Mouse (Mus musculus): ENCODE measurements around the gene Fbxl15. TPM values are rescaled to one million over a fixed set of nuclear protein-coding genes. Genes with fewer than 3 reads are reported as not detected.

Gene Fbxl15
- total RNA-seq, 2 experiments from 2014 or later: 27.0 to 29.6 TPM

DNA sequence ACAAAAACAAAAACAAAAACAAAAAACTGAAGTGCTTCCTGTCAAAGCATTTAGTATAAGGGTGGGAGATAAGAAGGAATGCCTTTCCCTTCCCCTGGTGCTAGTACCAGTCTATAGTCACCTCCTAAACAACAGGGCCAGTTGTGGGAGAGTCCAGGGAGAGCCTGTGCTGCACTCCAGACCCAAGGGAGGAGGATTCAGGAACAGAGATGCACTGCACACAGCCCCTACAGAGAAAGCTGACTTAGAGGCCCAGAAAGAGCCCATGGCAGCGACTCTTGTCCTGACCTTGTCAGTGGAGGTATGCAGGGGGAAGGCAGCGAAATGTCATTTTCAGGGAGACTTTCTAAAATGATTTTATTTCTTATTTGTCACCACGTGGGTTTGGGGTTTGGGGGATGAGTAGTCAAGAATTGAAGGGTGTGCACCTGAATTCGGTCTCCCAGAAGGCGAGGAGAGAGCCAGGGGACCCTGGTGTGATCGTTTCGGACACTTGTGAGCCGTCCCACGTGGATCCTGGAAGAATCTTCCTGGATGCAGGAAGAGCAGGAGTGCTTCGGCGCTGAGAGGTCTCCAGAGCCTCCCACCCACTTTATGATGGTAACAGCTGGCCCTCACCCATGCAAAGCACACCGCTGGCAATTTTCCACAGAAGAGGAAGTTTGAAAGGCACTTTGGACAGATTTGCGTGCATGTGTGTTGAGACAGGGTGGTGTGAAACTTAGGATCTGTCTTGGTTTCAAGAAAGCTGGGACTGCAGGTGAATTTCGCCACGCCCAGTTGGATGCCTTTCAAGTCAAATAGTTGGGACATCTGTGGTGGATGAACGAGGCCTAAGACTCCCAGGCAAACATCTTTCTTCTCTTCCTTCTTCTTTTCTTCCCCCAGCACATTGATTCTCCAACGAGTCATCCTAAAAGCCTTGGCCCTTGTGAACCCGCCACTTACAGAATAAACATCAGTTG lies 24.5 kb upstream of the Fbxl15 start:
- Histone ChIP-seq H3K27ac (no peak overlapping the region; the same call in 1 of the 2 replicates), H3K4me3 (peak overlapping the region; percentile 65)
- no peak for TF ChIP-seq CTCF (IDR thresholded peaks at IDR 0.05)
- intact Hi-C loops (cut with DNase I): loop anchor here (1.0 to 5.0 kb wide), 3 partner anchors 27 to 149 kb away; no protein-coding TSS in a partner anchor
- no peak for DNase-seq (ENCODE audit: extremely low spot score in 1 of 2, low spot score in 2 of 2)

DNA sequence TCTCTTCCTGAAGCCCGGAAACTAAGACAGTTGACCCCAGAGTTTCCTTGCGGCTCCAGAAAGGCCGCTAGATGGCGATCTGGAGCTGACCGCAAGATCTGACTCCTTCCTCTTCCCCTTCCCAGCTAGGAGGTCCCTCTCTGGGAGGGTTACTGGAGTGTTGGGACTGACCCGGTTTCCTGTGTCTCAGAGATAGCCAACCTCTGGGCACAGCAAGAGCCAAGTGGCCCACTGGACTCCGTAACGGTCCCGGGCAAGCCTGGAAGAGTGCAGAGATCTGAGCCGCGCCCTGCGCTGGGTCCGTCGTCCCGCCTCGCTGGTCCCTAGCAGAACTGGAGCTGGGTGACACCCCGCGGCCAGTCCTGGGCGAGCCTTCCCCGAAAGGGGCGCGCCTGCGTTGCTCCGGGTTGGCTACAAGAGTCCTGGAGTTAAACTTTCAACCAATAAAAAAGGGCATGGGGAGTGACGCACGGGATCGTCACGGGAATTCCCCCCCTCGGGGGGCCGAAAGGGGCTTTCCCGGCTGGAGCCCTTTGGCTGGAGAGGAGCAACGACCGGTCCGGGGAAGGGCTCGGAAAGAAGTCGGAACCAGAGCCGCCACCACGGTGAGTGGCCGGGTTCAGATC lies 23.7 kb upstream of the Fbxl15 start, which contains the start of gene Nfkb2:
TSS of gene Nfkb2 (plus strand) at position 105 of the 626 bp plus-strand sequence.
- intact Hi-C loops (cut with DNase I): loop anchor here (1.0 to 5.0 kb wide), 3 partner anchors 26 to 148 kb away; no protein-coding TSS in a partner anchor
- TF ChIP-seq CTCF (IDR thresholded peaks at IDR 0.05): peak; percentile 94
- Histone ChIP-seq H3K4me3 (peak within 1 kb of the TSS; percentile 65), H3K27ac (peak within 1 kb of the TSS; percentile 9; the same call in 1 of the 2 replicates)
- DNase-seq (ENCODE audit: extremely low spot score in 1 of 2, low spot score in 2 of 2): peak; percentile 76 to 80

DNA sequence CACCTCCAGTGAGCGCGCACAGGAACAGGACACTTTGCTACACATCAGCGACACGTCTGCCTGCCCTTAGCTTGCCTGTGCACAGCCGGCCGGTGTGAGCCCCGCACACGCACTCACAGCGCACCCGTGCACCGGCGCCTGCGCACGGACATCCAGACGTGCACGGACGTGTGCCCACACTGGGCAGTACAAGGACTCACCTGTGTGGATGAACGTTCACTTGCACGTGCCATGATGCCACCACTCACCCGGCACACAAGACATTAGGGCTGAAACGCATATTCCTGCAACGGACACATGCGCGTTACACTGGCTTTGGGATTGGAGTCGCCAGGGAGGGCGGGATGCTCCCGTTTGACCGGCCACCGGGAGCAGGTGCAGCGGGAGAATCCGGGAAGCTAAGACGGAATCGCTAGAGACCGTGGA lies 23.1 kb upstream of the Fbxl15 start:
- DNase-seq (ENCODE audit: extremely low spot score in 1 of 2, low spot score in 2 of 2): no peak
- TF ChIP-seq CTCF (IDR thresholded peaks at IDR 0.05): no peak
- intact Hi-C loops (cut with DNase I): loop anchor here (1.0 to 5.0 kb wide), 3 partner anchors 25 to 147 kb away; no protein-coding TSS in a partner anchor
- H3K27ac ChIP-seq: no peak overlapping the region
- H3K4me3 ChIP-seq: peak overlapping the region; percentile 65

DNA sequence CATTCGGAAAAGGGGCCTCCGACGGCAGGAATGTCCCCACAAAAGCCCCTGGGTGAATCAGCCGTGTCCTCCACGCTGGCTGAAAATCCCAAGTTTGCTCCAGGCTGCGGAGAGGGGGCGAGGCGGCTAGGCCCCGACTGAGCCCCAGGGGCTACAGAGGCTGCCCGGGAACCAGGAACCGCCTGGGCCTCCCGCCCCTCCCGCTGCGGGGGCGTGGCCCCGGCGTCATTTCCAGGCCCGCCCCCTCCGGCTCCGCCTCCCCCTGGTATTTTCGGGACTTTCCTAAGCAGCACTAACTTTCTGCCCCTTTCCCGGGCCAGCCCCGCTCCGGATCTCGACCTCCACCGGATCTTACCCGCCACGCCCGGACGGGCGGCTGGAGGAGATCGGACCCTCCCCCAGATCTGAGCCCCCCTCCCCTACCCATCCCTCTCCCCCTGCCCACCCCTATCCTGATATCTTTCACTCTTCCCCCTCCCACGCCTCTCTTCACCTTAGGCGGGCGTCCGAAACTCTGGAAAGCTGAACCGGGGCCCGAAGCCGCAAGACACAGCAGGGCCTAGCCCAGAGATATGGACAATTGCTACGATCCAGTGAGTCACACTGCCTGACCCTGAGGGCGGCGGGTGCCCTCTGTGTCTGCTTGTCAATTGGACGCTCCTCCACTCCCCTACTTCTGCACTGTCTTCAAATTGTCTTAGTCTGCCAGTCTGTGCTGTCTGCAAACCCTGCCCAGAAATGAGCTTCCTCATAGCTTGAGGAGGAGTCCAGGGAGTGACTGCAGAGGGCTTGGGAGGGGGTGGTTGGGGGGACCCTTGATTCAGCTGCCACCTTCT lies 22.3 kb upstream of the Fbxl15 start:
- TF ChIP-seq CTCF (IDR thresholded peaks at IDR 0.05): no peak; the same call in 1 of the 2 replicates
- H3K4me3 ChIP-seq: peak overlapping the region; percentile 65
- peak in 1 of 2 experiments; percentile 75 for DNase-seq (ENCODE audit: extremely low spot score in 1 of 2, low spot score in 2 of 2)
- 0 out of 2 replicates have a peak overlapping the region, but pooled peaks have one; percentile 37 for H3K27ac ChIP-seq
- intact Hi-C loops (cut with DNase I): loop anchor here (2.0 kb wide), 1 partner anchor 63 kb away; no protein-coding TSS in a partner anchor

DNA sequence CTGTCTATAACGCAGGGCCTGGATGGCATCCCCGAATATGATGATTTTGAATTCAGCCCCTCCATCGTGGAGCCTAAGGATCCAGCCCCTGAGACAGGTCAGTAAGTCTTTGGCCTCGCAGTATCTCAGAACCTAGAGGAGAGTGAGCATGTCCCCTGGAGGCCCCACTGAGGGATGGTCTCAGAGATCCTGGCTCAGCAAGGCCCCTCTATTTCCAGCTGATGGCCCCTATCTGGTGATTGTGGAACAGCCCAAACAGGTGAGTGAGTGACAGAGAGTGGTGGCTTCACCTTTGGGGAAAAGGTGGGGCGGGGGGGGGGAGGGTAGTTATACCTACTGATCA lies 21.7 kb upstream of the Fbxl15 start:
- DNase-seq (ENCODE audit: extremely low spot score in 1 of 2, low spot score in 2 of 2): no peak
- Histone ChIP-seq H3K4me3 (no peak overlapping the region), H3K27ac (no peak overlapping the region)
- TF ChIP-seq CTCF (IDR thresholded peaks at IDR 0.05): no peak
- intact Hi-C loops (cut with DNase I): no loop called here

DNA sequence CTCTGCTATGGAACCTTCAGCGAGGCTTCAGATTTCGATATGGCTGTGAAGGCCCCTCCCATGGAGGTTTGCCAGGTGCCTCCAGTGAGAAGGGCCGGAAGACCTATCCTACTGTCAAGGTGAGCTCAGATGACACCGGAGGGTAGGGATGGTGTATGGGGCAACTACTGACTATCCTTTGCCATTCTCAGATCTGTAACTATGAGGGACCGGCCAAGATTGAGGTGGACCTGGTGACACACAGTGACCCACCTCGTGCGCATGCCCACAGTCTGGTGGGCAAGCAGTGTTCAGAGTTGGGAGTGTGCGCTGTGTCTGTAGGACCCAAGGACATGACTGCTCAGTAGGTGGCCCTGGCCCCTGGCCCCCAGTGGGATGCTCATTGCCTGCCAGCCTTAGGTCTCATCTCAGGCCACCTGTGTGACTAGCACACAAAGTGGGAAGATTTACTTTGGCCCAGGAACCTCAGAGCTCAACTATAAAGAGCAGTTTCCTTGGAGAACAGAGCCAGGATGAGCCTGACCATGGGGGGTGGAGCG lies 21.2 kb upstream of the Fbxl15 start:
- H3K4me3 ChIP-seq: no peak overlapping the region
- DNase-seq (ENCODE audit: extremely low spot score in 1 of 2, low spot score in 2 of 2): no peak
- no peak overlapping the region for H3K27ac ChIP-seq
- intact Hi-C loops (cut with DNase I): no loop called here
- no peak for TF ChIP-seq CTCF (IDR thresholded peaks at IDR 0.05)

DNA sequence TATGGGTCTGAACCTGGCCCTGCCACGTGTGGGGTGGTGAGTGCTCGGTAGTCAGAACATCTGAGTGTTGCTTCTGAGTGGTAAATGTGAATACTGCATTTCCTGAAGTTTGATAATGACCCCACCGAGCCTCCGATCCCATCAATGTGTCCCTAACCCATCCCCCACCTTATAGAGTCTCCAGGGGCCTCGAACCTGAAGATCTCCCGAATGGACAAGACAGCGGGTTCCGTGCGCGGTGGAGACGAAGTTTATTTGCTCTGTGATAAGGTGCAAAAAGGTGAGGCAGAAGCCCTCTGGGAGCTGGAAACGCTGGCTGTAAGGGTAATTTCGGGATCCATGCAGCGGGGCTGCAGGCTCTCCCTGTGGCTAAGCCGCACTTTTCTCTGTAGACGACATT lies 20.2 kb upstream of the Fbxl15 start:
- Histone ChIP-seq H3K27ac (no peak overlapping the region), H3K4me3 (no peak overlapping the region)
- peak in 1 of 2 experiments; percentile 10 for DNase-seq (ENCODE audit: extremely low spot score in 1 of 2, low spot score in 2 of 2)
- intact Hi-C loops (cut with DNase I): loop anchor here (2.0 kb wide), 2 partner anchors 21 to 173 kb away; partner anchors contain the start of gene Fbxl15
- no peak for TF ChIP-seq CTCF (IDR thresholded peaks at IDR 0.05)

DNA sequence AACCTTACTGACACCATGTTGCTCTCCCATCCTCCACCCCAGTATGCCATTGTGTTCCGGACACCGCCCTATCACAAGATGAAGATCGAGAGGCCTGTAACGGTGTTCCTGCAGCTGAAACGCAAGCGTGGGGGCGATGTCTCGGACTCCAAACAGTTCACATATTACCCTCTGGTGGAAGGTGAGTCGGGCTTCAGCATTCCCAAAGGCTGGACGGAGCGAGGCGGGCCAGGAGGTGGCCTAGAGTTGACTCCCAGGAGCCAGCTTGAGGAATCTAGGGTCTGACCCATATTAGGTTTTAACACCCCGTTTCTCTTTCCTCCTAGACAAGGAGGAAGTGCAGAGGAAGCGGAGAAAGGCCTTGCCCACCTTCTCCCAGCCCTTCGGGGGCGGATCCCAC lies 19.7 kb upstream of the Fbxl15 start:
- intact Hi-C loops (cut with DNase I): loop anchor here (2.0 kb wide), 2 partner anchors 20 to 174 kb away; partner anchors contain the start of gene Fbxl15

DNA sequence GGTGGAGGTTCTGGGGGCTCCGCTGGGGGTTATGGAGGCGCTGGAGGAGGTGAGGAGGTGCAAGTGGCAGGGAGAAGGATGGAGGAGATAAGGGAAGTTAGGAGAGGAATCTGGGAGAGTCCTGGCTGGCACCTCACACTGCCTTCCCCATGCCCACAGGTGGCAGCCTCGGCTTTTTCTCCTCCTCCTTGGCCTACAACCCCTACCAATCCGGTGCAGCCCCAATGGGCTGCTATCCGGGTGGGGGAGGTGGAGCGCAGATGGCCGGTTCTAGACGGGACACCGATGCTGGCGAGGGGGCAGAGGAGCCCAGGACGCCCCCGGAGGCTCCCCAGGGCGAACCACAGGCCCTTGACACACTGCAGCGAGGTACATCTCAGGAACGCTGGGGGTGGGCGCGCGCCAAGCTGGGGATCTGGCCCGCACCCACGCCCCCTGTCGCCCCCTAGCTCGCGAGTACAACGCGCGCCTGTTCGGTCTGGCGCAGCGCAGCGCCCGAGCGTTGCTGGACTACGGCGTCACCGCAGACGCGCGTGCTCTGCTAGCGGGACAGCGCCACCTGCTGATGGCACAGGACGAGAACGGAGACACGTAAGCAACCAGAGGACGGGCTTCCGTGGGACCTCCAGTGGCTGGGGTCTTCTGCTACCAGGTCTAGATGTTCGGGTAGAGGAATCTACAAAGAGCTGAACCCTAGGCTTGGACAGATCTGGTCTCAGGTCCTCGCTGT lies 19.1 kb upstream of the Fbxl15 start:
- TF ChIP-seq CTCF (IDR thresholded peaks at IDR 0.05): peak; percentile 95
- intact Hi-C loops (cut with DNase I): loop anchor here (2.0 kb wide), 2 partner anchors 20 to 174 kb away; partner anchors contain the start of gene Fbxl15
- peak; percentile 84 to 86 for DNase-seq (ENCODE audit: extremely low spot score in 1 of 2, low spot score in 2 of 2)
- peak overlapping the region; percentile 71 for H3K27ac ChIP-seq
- H3K4me3 ChIP-seq: peak overlapping the region; percentile 49

More for the DNA sequence above, 19.7 kb upstream of the Fbxl15 start:
- DNase-seq (ENCODE audit: extremely low spot score in 1 of 2, low spot score in 2 of 2): peak in 1 of 2 experiments; percentile 16
- Histone ChIP-seq H3K4me3 (no peak overlapping the region), H3K27ac (no peak overlapping the region)
- TF ChIP-seq CTCF (IDR thresholded peaks at IDR 0.05): no peak

Data from left cerebral cortex, adult 2 months (tissue).